Mouse (Mus musculus) adrenal gland, adult 2 months (tissue): ENCODE results near the gene Gzmk. TPM values are rescaled to one million over a fixed set of nuclear protein-coding genes. Genes with fewer than 3 reads are reported as not detected.
"Not testable (repeated sequence)": the region's sequence is repeated elsewhere in the genome, so short reads cannot be mapped to it uniquely, and the experiment has no call there.

Experiments
- DNase-seq: peaks from one replicate; pipeline ENCODE4 v3.0.0; 2021
- long read RNA-seq: library from polyadenylated mRNA; stranded (forward); transcript quantifications from one replicate; pipeline ENCODE4 v2.0.0, GENCODE M21; 2021
- polyA plus RNA-seq: library from polyadenylated mRNA; depleted of rRNA; stranded (reverse); fragments of >200 nt; gene quantifications from 2 replicates; pipeline ENCODE4 v1.2.3, GENCODE M21; 2012; rRNA removed
- total RNA-seq, 2 experiments: library from RNA; stranded (reverse); gene quantifications; 2 replicates each; pipeline ENCODE4 v1.2.3; 2021

Gzmk gene
- total RNA-seq, result not detected
- not detected in 2 replicates for polyA plus RNA-seq
- long read RNA-seq, result 0 reads

DNA sequence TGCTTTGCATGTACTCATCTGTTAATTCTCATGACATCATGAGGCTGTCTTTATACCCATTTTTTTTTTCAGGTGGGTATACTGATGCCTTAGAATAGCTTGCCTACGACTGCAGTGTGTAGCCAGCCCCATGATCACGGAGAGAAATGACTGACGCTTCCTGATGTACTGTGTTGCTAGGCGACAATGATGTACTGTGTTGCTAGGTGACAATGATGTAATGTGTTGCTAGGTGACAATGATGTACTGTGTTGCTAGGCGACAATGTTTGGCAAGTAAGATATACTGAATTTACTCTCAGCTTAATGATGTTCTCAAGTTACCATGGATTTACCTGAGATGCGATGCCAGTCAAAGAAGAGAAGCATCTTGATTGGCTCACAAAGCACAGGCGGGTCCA is at the start of gene Gzmk:
Gene Gzmk (minus strand): TSS at position 98 of the 400 bp plus-strand sequence.
- no peak for DNase-seq

DNA sequence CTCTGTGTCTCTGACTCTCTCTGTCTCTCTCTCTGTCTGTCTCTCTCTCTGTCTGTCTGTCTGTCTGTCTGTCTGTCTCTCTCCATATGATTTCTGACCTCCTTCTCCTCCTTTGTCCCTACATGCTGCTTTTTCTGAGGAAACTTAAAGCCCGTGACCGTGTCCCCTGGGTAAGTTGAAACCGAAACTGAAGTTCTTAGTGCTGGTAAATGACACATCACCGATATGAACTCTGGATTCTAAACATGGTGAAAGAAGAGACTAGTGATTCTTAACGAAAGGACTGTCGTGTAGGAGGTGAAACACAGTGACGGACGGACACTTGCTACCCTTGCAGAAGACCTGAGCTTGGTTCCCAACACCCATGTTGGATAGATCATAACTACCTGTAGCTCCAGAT is 45.5 kb upstream of the Gzmk start:
- DNase-seq, result no peak

DNA sequence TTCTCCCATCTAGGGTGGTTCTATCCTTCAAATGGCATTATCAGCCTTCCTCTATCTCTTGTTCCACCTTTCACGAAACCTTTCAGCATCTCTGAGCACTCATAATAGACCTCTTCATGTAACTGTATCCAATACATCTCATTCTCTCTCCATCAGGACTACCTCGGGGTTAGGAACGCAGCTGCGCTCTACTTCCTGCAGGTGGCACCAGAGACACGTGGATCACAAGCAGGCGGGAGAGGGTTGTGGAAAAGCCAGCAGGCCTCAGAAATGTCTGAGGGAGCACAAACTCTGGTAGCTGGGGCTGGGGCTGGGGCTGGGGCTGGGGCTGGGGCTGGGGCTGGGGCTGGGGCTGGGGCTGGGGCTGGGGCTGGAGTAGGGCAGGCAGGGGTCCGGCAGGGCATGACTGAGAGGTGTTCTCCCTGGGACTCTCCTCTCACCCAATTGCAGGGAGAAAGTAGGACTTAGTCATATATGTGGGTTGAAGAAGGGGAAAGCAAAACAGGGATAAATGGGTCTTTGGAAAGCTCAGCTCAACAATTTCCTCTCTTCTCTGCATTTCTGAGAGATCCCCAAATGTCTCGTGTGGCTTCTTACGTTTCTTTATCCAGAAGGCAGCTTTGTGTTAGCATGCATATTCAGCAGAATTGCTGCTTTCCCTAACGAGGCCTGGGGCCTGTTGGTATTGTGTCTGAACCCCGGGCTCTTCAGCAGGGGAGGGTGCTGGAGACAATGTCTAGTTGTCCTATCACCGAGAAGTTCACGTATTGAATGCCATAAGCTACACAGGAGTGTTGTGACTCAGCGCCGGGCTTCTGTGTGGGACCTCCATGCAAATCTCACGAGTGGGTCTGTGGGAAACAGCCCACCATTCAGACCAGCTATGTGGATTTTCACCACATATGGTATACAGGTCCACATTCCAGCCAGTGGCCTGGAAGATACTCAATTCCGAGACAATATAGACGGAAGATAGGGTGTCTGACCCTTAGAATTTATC is 44.4 kb upstream of the Gzmk start:
- DNase-seq, result peak; percentile 71

DNA sequence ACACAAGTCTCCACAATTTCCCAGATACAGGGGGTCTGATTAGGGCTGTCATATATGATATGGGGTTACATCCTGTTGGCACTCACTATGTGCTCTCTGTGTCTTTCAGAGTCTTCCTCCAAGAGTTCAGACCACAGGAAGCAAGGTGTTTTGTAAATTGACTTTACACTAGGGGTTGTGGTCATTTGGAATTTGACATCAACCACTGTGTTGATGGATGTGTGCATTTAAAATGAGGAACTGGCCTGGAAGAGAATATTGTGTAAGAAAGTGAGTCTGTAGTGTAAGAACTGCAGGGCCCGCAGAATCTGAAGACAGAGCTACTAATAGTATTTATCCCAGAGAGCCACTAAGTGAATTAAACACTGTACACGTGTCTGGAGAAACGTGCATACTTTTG is 41.5 kb upstream of the Gzmk start:
- no peak for DNase-seq

DNA sequence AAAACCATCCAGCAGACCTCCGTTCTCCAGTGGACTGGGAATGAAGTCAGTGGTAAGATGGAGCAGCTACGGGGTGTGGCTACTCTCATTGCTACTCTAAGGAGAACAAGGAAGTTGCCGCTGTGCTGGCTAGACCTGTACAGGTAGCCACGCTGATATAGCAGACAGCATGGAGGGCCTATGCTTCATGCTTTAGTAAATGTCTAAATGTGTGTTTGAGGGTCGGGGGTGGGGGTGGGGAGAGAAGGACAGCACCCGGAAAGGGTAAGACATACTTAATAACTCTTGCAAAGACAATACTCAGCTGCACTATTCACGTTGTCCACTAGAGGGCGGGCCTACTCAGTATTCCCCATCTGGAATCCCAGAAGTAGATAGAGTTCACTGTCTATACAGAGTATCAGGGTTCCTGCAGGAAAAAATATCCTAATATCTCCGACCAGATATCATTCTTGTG is 40.8 kb upstream of the Gzmk start:
- DNase-seq, result peak; percentile 59

DNA sequence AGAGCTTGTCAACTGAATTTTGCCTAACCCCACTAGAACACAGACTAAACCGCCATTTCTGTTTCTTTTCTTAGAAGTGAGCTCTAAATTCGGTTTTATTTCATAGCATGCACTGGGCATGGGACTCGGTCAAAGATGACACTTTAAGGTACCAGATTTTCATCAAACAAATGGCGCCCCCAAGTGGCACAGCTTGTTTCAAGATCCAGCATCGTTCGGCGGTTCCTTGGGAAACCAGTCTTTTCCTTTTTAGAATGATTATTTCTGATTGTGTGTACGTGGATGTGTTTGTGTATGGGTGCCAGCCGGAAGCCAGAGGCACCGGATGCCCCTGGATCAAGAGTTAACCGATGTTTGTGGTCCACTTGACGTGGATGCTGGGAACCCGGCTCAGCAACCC is 39.5 kb upstream of the Gzmk start:
- DNase-seq, result peak; percentile 33

DNA sequence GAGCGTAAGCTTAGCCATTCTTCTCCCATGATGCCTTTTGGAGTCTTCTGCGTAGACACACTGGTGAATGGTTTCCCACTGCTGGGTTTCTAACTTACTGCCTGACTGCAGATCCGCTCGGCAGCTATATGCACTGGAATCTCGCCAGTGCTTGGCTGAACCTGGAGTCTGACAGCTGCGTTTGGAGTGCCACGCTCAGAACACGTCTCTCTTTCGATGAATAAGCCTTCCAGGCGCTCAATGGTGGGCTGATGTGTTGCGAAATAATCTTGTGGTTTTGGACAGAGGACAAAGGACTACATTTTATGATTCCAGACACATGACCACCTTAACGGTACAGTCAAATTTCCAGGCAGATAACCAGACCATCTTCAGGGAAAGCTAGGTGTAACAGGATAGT is 37.1 kb upstream of the Gzmk start:
- DNase-seq, result no peak

DNA sequence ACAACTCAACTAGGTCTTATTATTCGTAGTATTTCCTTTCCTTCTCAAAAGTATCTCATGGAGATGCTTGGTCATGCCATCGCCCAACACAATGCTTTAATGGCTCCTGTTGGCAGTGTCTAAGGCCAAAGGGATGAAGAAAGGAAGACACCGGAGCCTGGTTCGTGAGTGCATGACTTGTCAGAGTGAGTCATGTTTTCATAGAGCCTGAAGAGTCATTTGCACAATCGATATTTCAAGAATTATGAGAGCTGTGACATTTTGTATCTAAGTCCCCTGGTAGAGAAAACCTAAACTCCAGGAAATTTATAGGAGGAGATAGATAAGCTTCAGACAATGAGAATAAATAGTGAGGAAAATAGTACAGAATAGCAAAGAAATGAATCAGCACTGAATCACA is 33.5 kb upstream of the Gzmk start:
- DNase-seq, result peak; percentile 9

DNA sequence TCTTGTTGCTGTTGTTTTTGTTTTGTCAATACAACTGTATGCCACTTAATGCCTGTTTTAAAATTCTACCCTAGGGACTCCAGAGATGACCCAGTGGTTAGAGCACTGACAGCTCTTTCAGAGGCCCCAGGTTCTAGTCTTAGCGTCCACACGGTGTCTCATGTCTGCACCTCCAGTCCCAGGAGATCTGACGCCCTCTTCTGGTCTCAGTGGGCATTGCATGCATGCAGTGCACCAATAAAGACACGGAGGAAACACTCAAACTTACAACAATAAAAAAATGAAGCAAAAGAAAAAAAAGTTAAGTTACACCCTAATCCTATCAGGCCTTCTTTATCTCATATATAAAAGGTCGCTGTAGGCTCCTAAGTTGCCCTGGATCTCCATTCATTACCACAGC is 31.5 kb upstream of the Gzmk start:
- DNase-seq, result no peak

DNA sequence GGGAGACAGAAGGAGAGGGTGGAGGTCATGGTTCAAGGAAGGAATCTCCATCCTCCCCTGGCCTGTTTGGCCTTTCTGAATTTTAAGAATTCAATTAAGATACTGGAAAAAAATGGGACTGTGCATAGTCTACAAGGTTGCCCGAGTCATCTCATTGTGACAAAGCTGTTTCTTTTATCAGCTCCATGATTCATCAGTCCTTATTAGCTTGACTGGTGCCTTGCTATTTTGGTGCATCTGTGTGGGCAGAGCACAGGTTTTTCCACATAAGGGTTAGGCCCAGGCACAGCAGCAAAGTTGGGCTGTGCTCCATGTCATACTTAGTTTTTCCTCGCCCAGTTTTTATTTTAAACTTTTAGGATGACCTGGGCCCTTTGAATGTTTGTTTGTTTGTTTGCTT is 31.1 kb upstream of the Gzmk start:
- DNase-seq, result no peak

DNA sequence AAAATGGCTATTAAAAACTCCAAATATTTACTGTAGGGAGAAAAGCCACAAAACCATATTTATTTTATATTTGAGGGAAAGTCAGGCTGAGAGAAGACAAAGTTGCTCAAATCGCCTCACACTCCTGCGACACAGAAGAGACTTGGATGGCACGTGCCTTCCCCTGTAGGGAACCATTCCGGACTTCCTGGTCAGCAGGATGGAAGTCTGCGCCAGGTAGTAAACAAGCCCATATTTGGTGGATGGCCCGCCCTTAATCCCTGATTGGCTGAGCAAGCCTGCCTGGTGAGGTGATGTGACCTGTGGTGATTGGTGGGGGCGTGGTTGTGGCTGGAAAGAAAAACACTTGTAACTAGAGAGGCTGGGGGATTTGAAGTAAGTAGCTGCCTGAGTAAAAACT is 26.9 kb upstream of the Gzmk start:
- not testable (repeated sequence) for DNase-seq

DNA sequence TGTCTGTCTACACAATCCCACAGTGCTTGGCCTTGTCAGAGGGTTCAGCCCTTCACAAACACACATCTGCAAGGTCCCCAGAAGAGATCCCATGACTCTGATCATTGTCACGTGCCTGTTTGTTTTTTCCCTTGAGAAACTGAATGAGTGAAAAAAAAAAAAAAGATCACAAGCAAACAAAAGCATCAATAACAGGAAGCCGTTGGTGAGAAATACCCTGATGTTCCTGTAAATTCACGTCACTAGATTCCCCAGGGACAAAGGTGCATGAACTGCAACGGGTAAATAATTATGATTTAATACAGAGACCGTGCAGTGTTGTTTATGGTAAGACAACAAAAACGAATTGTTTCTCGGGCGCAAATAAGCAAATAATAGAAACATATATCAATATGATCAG is 19.3 kb upstream of the Gzmk start:
- DNase-seq, result no peak

DNA sequence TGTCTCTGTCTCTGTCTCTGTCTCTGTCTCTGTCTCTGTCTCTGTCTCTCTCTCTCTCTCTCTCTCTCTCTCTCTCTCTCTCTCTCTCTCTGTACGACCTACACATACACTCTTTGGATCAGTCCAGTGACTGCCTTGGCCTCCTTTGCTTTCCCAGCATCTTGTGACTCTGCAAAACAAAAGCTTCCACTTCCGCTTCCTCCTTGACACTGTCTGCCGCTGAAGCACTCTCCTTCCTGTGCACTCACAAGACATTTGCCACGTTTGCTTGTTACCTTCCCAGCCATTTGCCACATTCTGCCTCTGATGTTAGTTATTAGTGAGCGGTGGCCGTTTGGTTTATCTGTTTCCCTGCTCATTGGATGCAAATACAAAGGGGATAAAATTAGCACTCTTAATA is 16.4 kb upstream of the Gzmk start:
- DNase-seq, result no peak

DNA sequence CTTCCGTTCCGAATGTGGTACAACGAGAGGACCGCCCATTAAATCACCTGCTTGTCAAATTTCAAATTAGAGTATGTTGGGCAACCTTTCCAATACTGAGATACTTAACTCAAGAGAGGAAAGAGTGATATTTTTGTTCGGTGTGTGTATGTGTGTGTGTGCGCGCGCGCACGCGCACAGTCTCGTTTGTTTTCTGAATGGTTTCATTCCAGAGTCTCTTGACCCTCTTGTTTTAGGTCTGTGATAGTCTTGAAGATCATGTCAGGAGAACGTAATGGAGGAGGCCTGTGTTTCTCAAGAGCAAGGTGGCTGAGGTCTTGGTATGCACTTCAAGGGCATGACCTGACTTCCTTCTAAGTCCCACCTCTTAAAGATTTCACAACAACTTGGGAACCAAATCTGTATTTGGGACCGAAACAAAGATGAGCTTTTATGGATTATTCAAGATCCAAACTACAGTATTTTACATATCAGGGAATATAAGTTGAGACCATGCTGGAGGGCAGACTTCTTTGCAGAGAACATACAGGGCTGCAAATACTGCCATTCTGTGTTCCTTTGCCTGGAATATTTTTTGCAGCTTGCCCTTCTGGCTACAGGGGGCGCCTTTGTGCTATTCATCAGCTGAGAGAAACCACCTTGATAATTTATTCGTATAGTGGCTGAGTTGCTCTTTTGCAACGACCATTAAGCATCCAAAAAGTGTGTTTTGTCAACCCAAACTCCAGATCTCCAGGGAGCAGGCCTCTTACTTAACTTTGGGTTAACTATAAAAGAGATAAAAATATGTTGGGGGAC is 2.2 kb upstream of the Gzmk start:
- DNase-seq, result no peak

DNA sequence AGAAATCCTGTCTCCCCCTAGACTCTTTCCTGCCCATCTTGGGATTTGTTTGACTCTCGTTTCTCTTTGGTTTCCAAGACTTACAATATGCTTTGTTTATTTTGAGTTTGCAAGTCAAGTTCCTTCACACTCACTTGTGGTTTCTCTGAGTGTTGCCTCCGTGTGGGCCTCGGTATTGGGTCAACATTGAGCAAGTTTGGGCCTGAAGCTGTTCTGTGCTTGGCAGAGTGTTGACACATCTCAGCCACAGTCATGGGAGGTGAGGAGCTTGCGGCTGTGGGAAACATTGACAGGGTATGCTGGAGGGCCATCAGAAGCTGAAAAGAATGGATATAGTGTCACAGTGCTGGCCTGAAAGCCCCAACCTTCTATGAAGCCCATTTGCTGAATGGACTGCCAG is 1.4 kb upstream of the Gzmk start:
- DNase-seq, result no peak

DNA sequence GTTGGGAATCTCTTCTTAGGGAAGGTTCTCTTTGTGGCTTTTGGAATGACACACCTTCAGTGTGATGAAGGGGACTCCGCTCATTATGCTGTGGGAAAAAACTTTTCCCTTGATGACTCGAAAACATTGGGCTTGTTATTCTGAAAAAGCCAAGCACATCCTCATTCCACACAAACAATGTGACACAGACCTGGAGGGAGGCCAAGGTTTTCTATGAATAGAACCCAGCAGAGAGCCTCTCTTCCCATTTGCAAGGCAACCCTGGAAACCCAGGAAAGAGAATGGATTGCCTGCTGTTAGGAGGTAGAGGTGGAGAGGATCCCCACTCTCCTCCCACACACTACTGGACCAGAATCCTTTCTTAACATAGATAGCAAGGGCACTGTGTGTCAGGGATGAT is 1.6 kb downstream of the Gzmk start:
- DNase-seq, result peak; percentile 78

DNA sequence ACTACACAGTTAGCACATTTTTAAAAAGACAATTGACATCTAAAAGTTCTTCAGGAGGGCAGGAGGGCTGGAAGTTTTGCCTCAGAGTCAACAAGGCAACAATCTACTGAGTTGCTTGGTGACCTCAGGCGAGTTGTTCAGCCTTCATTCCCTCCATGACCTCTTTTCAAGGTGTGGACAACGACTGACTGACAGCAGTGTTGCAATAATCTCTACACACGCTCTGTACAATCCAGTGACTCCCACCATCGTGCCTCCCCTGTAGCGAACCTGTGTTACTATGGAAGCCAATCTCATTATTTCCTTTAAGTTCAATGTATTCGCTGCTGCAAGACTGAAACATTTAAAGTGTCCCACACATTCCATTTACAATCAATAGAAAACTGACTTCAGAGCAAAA is 3.9 kb downstream of the Gzmk start:
- DNase-seq, result no peak

DNA sequence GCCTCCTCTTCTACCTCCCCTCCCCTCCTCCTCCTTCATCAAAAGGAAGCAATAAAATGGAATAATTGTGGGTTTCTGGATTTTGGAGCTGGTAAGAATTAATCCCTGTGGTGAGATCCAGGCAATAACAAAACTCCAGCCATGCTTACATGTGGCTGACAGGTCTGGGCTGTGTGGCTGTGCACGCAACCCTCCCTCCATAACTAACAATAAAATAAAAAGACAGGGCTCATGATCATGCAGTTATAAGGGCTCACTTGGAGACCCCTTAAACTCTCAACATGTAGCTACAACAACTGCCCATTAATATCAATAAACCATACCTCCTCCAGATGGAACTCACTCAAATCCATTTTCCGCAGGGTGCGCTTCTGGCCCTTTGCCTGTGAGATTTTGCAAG is 11.8 kb downstream of the Gzmk start:
- DNase-seq, result no peak

DNA sequence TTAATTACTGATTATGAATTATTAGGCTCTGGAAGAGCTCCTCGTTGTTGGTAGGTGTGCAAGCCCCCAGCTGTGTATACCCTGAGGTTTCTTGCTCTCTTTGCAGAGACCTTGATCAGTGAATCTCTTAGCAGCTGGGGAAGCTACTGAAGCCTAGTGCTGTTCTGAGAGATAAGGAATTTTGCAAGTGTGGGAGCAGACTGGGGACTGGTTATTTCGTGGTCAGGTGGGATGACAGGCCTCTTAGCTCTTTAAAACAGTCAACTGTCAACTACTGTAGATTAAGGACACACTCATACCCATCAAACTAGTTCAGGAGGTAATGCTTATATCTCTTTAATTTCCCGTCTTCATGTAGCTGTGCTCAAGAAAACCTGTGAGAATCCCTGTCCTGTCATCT is 13.3 kb downstream of the Gzmk start:
- DNase-seq, result no peak

DNA sequence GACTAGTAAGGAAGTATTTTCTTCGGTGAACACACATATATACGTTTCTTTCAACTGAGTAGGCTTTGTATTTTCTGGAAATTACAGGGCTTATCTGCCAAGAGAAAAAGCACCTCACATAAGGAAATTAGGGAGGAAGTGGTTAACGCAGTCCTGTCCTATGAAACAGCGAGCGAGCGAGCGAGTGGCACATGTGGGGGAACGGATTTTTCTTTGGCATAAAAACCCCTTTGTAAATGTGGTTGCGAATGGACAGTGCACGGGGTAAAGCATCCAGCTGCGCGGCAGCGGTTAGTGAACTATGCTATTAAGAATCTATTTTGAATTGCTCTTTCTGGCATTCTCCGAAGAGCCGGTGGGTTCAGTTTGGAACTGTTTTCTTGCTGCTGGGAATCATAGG is 14.4 kb downstream of the Gzmk start:
- no peak for DNase-seq

DNA sequence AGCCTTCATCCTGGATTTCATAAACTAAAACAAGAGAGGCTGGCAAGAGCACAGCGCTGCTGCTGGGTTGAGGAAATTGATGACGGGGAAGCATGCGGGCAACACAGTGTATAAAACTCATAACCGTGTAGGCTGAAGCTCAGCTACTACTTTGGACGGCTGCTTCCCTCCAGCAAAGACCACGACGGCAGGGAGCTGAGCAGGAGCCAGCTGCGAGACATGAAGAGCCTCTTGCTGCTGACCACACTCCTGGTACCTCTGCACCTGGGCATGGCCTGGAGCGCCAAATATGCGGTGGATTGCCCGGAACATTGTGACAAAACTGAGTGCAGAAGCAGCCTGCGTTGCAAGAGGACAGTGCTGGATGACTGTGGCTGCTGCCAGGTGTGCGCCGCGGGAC is 16.1 kb downstream of the Gzmk start, which contains the start of gene Esm1:
Gene Esm1 (plus strand): TSS at position 36 of the 400 bp plus-strand sequence.
- no peak for DNase-seq

DNA sequence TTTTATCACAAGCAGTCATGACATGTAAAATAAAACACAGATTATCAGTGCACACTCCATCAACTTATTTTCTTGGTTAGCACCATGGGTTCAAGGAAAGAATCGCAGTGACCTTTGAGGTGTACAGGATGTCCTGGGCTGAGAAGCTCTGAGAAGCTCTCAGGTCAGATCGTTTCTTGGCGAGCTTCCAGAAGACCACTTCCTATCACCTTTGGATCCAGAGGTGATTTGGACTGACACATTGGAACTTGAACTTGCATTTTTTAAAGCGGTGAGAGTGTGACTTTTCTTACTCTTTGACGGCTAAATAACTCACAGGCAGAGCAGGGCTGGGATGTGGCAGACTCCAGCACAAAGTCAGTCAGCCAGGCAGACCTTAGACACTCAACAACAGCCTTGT is 20.4 kb downstream of the Gzmk start:
- DNase-seq, result no peak

DNA sequence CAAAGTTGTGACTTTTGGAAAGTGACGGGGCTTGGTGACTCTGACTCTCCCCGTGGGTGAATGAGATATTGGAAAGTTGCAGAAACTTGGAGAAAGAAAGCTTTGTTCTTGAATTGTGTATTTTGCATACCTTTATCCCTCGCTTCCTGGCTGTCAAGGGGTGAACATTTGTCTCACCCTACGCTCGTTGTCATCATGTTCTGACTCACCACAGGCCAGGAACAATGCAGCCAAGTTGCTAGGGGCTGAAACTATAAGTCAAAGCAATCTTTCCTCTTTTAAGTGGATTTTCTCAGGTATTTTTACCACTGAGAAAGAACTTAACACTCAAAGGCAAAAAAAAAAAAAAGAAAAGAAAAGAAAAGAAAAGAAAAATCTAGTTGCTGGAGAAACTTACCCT is 22.6 kb downstream of the Gzmk start:
- no peak for DNase-seq
